Mouse (Mus musculus): ENCODE data around the gene Hpf1. TPM values are rescaled to one million over a fixed set of nuclear protein-coding genes. Genes with fewer than 3 reads are reported as not detected.

The Hpf1 gene
- 10 to 100 TPM; 41.8 to 44.0 TPM for total RNA-seq (2021)
- long read RNA-seq, experiment 1, transcript Hpf1-201 (8 exons, 1,191 nt): major isoform, 34 of 45 reads
- long read RNA-seq, experiment 1, partial matches to known transcripts: 3 of 45 reads
- long read RNA-seq, experiment 1, other reads (novel, unspliced or antisense): 3 of 45 reads
- long read RNA-seq, experiment 2, transcript Hpf1-201 (8 exons, 1,191 nt): major isoform, 52 of 81 reads
- long read RNA-seq, experiment 2, transcript Hpf1-205 (7 exons, 1,000 nt): minor isoform, 13 of 81 reads
- long read RNA-seq, experiment 2, partial matches to known transcripts: 9 of 81 reads
- long read RNA-seq, experiment 2, other reads (novel, unspliced or antisense): 4 of 81 reads

DNA sequence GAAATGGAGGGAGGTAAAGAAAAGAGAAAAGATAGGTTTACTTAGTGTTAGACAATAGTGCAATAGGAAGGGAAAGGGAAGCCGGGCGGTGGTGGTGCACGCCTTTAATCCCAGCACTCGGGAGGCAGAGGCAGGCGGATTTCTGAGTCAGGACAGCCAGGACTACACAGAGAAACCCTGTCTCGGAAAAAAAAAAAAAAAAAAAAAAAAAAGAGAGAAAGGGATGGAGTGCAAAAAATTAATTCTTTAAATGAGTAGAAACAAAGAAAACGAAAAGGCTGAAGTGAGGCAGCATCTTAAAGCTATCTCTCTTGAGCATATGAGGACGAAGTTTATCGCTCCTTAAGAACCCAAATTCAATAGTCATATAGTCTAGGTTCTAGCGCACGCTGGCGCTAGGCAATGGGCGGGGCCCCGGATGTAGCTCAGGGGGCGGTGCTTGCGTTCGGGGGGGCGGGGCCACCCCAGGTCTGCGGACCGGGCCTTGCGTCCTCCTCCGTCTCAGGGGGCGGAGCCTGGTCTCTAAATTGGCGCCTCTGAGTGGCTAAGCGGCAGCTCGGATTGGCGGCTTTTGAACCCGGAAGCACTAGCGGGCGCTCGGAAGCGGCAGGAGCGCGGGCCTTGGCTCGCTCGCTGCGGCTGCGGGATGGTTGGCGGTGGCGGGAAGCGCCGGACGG lies at the start of gene Hpf1:
Gene Hpf1, plus strand, starts transcription at position 576 of the 677 bp plus-strand sequence.
- peak; percentile 89 to 93 for DNase-seq (ENCODE audit: low spot score in 2 of 2)

DNA sequence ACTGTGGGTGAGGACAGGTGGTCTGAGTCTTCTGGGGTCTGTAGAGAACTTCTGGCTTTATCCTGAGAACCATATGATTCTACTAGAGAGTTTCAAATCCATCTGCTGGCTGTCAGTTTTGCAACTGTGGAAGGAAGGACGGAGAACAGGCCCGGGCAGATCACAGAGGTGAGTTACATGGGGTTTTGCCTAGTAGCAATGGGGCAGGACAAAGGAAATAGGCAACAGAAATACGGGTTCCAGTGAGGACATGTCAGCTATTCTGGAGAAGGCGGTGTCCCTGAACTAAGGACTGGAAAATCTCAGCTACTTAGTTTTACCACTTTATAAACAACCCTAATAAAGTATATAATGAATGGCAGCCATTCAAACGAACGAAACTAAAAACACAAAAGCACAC lies 47.8 kb upstream of the Hpf1 start:
- DNase-seq (ENCODE audit: low spot score in 2 of 2): no peak

DNA sequence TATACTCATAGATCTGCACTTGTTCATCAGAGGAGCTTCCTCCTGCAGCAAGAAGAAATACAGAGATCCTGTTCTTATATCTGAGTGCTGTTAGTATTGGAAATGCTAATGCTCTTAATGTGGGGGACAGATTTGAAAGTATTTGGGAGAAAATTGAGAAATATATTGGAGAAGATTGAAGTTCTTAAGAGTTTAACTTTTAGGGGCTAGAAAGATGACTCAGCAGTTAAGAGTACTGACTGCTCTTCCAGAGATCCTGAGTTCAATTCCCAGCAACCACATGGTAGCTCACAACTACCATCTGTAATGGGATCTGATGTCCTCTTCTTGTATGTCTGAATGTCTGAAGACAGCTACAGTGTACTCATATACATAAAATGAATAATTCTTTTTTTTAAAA lies 32.7 kb upstream of the Hpf1 start:
- DNase-seq (ENCODE audit: low spot score in 2 of 2): no peak

DNA sequence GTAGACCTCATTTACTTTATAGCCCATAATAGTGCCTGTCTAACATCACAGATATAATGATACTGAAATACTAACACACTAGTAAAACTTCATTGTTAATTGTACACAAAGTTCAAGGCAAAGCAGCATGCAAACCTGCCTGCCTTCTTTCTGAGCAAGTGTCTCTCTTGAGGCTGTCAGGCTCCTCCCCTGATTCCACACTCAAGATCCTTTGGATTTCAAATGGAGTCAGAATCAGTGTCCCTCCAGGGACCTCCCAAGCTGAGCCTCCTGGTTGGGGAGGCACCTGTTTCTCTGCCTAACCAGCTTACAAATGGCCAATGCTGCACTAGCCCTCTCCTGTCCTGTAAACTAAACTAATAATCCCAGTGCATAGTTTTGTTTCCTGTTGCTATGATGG lies 32.1 kb upstream of the Hpf1 start:
- no peak for DNase-seq (ENCODE audit: low spot score in 2 of 2)

DNA sequence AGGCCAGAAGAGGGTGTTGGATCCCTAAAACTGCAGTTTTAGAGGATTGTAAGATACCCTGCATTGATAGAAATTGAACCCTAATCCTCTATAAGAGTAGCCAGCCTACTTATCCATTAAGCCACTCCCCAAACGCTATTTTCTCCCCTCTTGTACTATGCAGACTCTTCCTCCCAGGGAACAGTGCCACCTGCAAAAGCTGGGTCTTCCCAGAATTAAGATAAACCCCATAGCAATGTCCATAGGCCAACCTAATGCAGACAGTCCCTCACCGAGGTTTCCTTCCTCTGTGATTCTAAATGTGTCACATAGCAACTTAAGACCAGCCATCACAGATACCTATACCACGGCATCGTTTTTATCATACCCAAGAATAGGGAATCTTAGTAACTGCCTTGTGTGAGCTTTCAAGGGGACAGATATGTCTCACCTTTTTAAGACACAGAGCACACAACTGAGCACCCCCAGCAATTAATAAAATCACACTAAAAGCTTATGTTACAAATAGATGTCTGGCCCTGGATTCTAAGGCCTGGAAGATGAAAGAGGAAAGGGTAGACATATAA lies 31.2 kb upstream of the Hpf1 start:
- no peak for DNase-seq (ENCODE audit: low spot score in 2 of 2)

DNA sequence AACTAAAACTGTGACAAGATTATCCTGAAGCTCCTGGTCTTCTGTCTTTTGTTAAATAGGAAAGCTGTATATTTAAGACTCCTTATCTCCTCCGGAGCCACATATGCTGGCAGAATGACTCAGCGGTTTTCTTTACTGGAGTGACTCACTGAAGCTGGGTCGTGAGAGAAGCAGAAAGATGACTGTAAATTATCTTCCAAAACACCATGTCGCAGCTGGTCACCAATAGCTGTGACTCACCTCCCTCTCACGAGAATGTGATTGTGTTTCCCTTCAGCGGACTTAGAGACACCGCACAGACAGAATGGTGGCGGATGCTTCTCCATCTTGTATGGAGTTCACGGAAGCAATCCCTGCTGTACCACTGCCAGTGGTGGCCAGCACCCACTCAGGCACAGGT lies 30.6 kb upstream of the Hpf1 start:
- no peak for DNase-seq (ENCODE audit: low spot score in 2 of 2)

DNA sequence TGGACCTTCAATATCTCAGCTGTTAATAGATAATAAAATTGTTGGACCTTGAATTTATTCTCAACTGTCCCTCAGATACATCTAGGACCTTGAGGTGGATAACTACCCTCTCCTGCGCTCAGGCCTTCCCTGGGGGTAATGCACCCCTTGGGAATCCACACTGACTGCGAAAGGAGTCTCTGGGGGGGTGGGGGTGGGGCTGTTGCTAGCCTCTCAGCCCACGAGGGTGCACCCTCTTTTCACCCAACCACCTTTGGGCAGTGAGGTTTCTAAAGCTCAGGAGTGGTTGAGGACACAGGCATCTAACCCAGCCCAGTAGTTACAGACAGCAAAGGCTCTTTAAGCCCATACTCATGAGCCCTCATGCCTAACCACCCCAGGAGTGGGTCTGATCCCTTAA lies 29.5 kb upstream of the Hpf1 start:
- no peak for DNase-seq (ENCODE audit: low spot score in 2 of 2)

DNA sequence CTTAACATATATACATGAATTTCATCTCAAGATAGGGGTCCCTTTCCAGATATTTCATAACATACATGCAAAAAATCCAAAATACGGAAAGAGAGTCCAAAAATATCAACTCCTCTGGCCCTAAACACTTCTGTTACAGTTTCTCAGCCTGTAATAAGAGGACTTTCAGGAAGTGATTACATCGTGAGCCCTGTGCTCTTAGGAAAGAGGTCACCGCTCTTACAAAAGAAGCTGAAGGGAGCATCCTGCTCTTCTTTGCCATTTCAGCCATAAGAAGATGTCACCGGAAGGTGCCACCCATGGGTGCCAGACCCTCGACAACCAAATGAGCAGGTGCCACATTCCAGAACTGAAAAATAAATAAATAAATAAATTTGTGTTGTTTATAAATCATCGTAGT lies 28.4 kb upstream of the Hpf1 start:
- no peak for DNase-seq (ENCODE audit: low spot score in 2 of 2)

DNA sequence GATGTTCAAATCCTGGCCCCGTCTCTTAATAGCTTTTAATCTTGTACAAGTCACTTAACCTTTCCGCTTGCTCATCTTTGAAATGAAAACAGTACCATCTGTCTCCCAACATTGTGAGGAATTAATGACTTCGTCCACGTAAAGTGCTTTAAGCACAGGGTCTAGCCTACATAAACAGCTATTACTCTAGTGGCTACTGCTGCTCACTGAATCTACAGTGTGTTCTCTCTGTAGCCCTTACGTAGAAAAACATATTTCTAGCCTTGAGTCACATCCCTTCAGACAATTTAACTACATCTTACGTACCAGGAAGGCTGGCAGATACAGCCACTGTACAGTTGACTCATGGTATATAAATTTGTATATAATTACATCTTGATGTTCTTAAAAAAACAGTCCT lies 25.3 kb upstream of the Hpf1 start:
- no peak for DNase-seq (ENCODE audit: low spot score in 2 of 2)

DNA sequence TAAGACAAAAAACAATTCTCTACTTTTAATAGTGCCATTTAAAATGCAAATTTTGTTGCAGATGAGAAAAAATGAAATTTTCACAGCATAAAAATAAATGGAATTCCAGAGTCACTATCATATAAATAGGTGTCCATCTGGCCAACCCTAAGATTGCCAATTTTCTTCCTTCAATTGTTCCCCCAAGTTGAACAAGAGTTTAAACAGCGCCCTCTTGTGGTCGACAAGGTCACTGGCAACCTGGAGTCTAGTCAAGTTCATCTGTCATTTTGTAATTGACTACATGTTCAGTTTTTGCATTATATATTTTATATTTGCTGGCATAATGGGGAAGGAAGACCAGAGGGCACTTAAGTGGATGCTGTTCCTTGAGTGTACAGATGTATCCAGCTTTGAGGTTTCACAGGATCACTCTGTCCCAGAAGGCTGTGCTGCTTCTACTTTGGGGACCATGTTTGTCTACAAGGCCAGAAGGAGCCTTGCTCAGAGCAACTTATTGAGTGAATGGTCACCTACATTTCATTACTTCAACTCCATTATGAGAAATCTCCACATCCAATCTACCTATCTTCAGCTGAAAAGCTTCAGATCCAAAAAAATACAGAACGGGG lies 24.6 kb upstream of the Hpf1 start:
- peak; percentile 57 to 90 for DNase-seq (ENCODE audit: low spot score in 2 of 2)

DNA sequence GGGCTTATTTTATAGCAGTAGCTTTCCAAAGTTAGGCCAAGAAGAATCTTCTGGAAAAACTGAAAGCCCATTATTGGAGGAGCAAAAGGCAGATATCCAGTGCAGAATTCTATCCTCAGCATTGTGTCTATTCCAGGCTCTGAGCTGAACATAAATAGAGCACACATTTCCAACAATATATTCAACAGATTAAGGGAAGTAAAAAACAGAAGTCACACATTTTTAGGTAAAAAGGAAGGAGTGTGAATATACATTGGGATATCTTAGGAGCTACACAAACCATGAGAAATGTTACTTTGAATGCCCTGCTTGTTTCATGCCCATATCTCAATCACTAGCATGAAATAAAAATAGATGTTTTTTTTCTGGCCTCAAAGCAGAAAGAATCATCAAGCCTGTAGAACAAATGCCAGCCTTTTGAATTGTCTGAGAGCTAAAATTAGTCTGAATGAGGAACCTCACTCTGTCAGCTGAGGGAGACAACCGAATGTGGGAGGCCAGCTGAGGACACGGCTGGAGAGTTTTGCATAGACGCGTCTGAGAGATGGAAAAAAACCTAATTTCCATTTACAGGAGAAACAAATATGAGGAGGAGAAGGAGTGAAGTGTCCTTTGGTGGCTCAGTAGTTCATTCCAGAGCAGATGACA lies 22.6 kb upstream of the Hpf1 start:
- peak in 1 of 2 experiments; percentile 68 for DNase-seq (ENCODE audit: low spot score in 2 of 2)

DNA sequence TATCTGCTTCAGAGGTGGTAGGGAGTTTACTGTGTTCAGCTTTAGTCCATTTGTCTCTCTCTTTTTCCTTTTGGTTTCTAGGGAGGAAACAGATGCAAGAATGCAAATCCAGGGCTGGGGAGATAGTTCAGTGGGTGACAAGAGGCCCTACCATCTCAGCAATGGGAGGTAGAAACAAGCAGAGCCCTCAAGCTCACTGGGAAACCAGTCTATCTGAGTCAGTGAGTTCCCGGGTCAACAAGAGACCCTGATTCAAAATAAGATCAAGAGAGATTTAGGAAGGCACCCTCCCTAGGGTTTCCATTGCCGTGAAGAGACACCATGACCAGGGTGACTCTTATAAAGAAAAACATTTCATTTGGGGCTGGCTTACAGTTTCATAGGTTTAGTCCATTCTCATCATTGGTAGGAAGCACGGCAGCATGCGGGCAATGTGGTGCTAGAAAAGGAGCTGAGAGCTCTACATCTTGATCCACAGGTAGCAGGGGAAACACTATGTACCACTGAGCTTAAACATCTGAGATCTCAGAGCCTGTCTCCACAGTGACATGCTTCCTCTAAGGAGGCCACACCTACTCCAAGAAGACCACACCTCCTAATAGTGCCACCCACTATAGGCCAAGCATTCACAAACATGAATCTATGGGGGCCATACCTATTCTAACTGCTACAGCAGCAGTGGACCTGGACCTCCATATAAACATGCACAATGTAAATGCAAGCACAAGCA lies 21.8 kb upstream of the Hpf1 start:
- DNase-seq (ENCODE audit: low spot score in 2 of 2): no peak

DNA sequence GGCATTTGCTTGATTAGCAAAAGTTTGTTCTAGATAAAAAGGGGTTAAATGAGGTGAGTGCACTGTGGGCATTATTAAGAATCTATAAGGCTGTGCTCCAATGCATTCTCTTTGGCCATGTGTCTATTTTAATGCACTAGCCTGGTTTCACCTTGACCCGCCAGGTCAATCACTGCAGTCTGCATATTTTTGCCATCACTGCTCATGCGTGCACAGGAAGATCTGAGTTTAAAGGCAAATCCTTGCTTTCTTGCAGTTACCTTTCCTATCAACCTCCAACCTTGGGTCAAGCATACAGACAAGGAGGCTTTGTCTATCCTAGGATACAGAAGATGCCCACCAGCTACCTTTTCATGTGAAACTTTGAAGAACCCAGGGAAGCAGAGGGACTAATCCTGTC lies 20.5 kb upstream of the Hpf1 start:
- no peak for DNase-seq (ENCODE audit: low spot score in 2 of 2)

DNA sequence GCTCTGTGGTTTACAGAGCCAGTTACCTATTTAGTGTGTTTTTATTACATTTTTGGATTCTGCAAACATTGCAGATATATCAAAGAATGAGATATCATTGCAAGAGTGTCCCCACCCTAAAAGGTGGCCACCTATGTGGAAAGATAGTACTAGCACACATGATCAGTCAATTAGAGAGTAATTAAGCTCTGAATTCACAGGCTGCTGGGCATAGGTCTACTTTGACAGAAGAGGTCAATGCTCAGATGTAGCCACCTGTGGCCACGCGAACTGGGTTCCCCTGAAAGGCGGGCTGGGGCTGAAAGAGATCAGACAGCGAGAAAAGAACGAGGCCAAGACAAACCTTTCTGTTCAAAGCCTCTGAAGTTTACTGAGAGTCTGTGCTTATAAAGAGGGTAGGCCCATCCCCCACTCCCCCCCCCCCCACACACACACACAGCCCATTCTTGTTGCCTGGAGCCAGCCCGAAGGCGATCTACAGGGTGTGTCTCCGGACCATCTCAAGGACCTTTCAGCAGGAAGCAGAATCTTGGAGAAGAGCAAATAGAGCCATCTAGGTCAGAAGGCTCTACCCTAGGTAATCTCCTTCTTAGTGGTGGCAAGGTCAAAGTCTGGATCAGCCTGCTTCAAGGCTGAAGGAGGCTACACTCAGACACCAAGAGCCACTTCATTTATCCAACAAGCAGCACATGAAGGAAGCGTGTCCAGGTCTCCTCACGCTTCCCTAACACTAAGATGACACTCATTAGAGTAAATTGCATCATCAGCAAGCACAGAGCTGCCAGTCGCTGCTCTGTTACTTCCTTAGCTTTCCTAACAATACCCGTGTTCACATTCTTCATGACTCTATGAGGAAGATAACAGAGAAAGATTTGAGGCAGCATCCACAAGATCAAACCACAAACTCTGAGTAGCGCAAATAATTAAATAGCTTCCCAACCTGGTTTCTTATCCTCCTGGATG lies 19.7 kb upstream of the Hpf1 start:
- no peak for DNase-seq (ENCODE audit: low spot score in 2 of 2)

DNA sequence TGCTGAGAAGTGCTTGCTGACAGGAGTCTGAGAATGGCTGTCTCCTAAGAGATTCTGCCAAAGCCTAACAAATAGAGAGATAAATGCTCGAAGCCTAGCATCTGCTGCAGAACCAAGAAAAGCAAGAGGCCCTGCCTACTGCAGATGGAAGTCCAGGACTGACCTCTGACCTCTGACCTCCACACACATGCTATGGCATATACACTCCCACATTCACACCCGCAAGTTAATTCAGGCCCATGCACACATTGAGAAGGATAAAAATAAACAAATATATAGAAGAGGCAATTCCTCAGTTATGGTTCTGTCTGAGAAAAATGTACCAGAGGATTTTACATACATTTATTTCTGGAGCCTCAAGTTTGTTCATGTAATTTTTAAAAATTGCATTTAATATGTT lies 11.6 kb upstream of the Hpf1 start:
- DNase-seq (ENCODE audit: low spot score in 2 of 2): no peak

DNA sequence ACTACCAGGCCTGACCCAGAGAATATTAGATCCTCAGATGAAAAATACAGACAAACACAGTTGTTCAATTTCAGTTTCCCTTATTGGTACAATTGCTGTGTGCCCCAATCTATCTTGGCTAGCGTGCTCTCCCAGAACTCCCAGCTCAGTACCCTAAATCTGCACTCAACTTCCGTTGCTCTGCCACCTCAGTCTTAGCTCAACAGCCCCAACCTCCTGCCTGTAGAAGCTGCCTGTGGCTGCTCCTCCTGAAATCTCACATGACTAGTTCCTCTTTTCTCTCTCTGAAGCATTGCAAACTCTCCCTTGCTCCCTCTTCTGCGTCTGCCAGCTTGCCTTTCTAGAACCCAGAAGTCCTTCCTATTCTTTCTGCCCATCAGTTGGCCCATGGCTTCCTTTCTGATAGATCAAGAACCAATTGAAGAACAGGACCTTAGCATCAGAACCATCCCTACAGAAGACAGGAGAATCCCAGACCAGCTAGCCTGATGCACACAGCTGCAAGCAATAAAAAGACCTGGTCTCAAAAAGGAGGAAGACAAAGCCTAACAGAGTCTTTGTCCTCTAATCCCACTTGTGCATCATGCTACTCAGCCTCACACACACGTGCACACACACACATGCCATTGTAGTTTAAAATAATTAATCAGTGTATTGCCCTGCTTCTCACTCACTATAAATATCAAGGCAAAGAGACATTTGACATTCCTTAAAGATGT lies 6.6 kb upstream of the Hpf1 start:
- no peak for DNase-seq (ENCODE audit: low spot score in 2 of 2)

DNA sequence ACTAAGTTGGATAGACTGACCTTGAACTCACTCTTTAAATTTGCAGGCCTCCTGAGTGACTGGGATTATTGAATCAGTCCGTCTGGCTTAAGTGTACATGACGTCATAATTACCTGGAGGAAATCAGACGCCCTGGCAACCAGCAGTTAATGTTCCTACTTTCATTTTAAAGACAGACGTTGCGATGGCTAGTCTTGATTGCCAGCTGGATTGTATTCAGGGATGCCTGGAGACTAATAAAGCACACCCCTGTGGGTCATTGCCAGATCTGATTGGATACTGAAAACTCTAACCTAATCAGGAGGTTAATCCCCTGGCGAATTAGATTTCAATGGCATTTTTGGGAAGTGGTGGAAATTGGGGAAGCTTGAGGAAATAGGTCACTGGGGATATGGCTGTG lies 3.5 kb upstream of the Hpf1 start:
- no peak for DNase-seq (ENCODE audit: low spot score in 2 of 2)

DNA sequence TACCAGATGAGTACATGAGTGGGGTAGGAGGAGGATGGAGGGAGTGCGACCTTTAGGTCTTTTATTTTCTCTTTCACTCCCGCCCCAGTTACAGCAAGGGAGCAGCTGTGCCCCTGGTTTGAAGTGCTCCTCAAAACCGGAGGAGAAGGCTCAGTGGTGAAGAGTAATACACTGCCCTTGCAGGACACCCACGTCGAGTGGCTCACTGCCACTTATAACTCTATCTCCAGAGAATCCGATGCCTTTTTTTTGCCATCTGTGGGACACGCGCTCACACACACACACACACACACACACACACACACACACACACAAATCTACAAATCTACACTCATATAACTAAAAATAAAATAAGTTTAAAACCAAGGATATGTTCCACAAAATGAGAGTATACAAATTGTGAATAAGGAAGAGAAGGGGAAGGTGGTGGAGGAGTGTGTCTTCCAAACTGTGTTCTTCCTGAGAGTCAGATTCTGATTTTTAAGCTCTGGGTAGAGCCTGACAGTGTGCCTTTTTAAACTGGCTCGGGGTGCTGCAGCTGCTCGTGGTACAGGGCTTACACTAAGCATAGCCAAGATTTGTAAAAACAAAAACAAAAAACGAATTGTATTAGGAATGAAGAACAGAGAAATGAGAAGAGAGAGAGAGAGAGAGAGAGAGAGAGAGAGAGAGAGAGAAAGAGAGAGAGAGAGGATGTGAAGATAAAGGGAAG lies 931 bp upstream of the Hpf1 start:
- no peak for DNase-seq (ENCODE audit: low spot score in 2 of 2)

DNA sequence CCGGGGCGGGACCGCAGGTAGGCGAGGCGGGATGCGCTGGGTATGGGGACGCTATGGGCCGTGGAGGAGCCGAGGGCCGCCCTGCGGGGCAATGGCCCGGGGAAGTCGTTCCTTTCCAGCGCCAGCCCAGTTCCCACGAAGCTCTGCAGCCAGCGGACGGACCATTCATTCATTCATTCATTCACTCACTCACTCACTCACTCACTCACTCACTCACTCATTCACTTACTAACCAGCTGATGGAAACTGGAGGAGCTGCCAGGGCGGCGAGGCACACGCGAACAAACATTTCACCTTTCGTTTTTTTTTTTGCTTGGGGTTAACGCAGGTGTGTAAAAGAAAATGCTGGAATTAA lies 279 bp downstream of the Hpf1 start:
- no peak for DNase-seq (ENCODE audit: low spot score in 2 of 2)
